Mouse (Mus musculus): ENCODE measurements at regions not wholly inside any gene's neighbourhood (a gene's known extent, or its start where the extent isn't known, plus 50 kb on each side); places are given as distances from the start of the nearest gene placed in this dataset.

DNA sequence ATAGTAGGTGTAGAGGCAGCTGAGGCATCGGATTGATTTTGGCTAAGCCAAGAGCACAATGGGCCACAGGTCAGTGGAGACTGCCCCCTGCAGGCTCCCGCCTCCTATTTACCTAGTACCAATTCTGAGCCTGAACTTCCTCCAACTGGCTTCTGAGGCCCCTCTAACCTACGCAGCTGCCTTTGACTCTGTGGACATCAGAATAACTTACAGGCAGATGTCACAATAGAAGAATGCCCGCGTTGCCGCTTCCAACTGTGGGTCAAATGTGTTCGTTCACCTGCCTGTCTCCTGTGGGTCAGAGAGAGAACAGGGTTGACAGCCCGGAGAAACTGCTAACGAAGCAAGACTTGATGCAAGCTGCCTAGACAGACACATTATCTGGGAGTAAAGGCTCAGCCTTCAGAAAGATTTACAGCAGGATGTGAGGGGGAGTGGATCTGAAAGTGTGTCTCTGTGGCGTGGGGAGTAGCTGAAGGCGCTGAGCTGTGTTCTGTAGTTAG lies 153.2 kb downstream of the Gm10260 start:
- DNase-seq (ENCODE audit: low spot score): peak; percentile 12

GRCm38 (mm10) chr13:97604451-97604850 lies 156.0 kb downstream of the Gm10260 start:
- DNase-seq (ENCODE audit: low spot score): no peak

GRCm38 (mm10) chr13:97601135-97601730 lies 159.2 kb downstream of the Gm10260 start:
- no peak for DNase-seq (ENCODE audit: low spot score)

DNA sequence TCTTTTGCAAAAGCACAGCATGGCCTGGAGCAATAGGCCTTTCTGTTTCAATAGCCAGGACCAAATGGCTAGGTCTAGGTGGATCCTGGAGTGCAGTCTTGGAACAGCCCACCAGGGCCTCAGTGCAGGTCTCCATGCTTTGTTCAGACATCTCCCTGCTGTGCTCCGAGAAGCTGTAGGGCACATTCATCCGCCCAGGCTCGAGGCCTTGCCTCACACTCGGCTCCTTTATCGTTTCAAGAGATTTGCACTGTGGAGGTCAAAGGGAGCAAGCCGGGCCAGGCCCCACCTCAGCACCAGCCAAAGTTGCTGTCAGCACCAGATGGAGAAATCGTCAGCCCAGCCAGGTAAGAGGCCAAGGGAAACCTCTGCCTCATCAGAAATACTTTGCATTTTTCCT lies 160.3 kb downstream of the Gm10260 start:
- DNase-seq (ENCODE audit: low spot score): no peak

DNA sequence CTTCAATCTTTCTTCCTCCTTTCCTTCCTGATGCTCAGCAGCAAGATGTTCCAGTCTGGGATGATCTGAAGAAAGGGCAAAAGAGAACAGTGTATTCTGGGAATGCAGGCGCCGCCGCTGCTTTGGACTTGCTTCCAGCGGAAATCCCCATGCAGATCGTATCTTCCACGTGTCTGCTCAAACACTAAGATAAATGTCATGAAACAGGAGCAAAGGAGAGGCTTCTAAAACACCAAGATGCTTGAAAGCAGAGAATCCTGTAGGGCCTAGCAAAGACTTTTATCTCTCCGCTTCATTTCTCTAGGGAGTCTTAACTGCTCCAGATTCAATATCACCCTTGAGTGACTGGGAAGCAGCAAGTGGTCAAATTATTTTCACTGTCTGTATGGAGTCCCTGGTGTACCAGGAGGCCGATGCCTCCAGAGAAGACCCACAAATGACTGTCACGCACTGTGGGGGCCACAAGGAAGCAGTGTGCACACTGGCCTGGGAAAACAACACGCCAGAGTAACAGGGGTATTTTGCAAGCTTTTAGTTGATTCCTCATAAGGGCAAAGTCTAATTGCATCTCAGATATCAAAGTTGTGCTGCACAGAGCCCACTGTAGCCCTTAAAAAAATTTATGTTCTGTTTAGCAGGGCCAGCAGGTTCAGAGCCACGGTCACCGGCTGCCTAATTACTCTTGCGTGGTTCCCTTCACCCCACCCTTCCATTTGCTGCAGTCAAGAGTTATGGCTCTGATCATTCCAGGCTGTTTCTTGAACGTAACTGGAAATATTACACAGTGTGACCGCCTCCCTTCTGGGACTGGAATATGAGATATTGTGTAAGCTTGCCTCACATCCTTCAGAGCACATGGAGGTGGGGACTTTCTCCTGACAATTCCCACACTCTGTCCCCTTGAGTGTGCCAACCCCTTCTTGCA lies 161.7 kb downstream of the Gm10260 start:
- no peak for DNase-seq (ENCODE audit: low spot score)

- no peak for DNase-seq (ENCODE audit: low spot score)
These were observed 165.6 kb downstream of the Gm10260 start for GRCm38 (mm10) chr13:97594851-97595250.

GRCm38 (mm10) chr13:97589626-97590025 lies 170.8 kb downstream of the Gm10260 start:
- no peak for DNase-seq (ENCODE audit: low spot score)

GRCm38 (mm10) chr13:97588085-97588484 lies 172.3 kb downstream of the Gm10260 start:
- no peak for DNase-seq (ENCODE audit: low spot score)

DNA sequence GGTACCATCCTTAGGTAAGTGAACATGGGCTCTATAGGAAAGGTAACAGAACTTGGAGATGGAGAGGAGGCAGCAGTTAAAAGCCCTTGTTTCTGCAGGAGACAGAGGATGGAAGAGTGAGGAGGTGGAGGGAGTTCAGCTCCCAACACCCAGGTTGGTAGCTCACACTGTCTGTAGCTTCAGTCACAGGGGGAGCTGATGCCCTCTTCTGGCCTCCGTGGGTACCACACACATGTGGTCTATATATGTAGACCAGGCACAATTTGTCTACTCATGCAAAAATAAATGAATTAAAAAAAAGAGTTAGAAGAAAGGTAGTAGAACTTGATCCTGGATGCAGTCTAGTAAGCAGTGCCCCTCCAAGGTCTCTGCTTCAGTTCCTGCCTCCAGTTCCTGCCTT lies 173.3 kb downstream of the Gm10260 start:
- DNase-seq (ENCODE audit: low spot score): peak; percentile 3

GRCm38 (mm10) chr13:97584045-97584444 lies 176.4 kb downstream of the Gm10260 start:
- DNase-seq (ENCODE audit: low spot score): no peak

DNA sequence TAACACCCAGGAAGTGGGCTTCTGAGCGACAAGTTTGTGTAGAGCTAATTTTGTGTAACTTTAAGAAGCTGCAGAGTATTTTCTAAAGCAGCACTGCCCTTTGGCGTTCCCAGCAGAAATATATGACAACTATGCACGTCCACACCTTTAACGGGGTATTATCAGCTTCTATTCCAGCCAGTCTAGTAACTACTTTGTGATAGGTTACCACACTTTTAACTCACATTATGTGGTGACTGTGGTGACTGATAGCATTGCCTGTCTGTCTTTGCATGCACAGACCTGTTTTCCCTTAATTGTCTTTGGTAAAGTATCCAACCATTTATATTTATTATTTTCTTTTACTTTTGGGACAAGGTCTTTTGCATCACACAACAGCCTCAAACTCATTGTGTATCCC lies 179.1 kb downstream of the Gm10260 start:
- DNase-seq (ENCODE audit: low spot score): no peak

DNA sequence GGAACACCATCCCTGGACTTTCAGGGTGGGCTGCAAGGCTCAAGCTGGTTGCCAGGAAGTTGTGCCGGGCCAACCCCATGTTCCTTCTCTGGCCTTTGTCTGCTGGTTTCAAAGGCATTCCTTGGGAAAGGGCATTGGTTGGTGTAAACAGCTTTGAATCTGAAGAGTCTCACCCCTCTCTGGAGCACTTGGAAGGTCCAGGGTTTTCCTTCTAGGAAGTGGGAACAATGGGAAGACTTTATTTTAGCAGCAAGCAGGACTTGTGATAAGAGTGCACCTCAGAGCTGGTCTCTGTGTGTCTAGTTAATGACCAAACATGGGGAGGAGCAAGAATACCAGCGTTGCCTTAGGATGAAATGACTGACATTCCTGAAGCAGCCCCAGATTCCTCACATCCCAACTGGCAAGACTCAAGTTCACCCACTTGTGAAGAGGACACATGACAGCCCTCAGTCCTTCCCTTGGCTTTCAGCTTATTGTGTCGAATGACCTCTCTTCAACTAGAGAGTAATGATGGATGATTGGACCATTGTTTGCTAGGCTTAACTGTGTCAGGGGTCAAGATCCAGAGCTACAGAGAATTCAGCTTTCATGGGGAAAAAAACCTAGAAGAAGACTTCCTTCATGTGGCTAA lies 180.1 kb downstream of the Gm10260 start:
- DNase-seq (ENCODE audit: low spot score): no peak

DNA sequence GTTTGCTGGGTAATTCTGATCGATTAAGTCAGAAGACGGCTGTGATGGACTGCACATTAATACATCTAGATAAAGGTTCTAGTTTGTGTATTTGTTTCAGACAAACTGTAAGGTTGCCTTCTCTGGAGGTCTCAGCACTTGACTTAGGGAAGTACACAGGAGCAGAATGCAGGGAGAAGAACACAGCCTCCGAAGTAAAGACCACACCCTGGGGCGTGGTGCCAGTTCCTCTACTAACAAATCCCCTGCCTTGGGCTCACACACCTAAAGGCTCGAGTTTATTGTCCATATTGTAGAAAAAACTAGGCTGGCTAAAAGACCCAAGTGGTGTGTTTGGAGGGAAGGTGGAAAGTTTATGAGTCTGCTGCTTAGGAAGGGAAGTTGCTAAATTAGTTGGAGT lies 181.8 kb downstream of the Gm10260 start:
- DNase-seq (ENCODE audit: low spot score): no peak

- no peak for DNase-seq (ENCODE audit: low spot score)
These were observed 183.2 kb downstream of the Gm10260 start for GRCm38 (mm10) chr13:97577081-97577785.

DNA sequence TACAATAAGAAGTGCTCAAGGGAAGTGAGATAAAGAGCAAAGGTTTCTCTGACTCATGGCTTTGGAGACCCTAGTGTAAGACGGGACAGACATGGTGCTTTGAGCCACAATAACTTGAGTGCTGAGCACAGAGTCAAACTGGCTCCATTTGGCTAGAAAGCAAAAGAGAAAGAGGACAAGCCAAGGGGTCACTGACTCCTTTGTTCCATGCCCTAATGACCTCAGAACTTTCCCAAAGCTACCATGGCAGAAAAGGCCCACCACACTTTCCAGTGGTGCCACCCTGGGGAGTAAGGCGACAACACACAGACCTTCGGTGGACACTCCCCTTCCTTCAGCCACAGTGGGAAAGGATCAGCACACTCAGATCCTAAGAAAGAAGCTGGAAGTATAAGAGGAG lies 186.8 kb downstream of the Gm10260 start:
- no peak for DNase-seq (ENCODE audit: low spot score)

GRCm38 (mm10) chr13:97572352-97572751 lies 188.1 kb downstream of the Gm10260 start:
- DNase-seq (ENCODE audit: low spot score): no peak

DNA sequence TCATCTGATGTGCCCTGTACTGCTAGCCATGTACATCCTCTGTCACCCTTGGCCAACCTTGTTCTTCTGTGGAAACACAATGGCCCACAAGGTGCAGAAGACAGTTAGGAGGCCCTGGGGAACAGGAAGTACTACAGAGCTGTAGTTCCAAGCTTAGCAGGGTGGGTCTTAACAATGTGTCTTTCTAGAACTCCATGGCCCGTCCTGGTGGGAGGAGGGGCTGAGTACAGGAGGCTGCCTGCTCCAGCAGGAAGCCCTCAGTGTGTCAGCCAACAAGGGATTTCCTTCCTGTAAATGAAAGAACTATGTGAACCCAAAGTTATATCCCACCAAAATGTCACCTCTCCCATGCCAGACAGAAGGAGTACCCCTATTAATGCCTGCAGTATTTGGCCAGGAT lies 190.4 kb downstream of the Gm10260 start:
- no peak for DNase-seq (ENCODE audit: low spot score)

DNA sequence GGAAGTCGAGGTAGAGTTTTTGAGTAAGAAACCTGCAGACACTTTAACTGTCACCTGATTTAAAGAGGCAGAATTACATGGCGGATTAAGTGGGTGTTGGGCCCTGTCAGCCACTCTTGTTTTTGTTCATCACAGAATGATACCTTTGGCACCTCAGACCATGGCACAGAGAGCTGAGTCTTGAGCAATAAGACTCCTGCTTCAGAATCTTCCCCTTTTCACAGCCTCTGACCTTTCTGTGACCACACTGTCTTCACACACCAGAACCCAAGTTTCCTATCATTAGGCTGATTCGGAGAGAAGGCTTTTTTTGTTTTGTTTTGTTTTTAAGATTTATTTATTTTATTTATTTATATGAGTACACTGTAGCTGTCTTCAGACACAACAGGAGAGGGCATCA lies 192.8 kb downstream of the Gm10260 start:
- DNase-seq (ENCODE audit: low spot score): no peak

- DNase-seq (ENCODE audit: low spot score): no peak
These were observed 194.4 kb downstream of the Gm10260 start for GRCm38 (mm10) chr13:97566071-97566470.

DNA sequence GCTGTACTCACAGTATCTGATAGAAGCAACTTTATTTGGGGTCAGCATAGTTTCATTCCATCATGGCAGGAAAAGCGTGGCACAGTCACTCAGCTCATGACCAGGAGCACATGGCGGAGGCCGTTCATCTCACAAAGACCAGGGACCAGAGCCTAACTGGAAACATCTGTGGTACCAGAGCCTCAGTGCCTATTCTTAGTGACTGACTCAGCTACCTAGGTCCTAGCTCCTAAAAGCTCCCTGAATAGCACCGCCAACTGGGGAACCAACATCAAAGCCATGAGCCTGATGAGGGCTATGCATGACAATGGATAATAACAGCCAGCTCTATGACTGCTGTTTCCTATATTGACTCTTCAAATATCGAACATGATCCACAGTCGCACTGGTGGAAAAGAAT lies 198.2 kb downstream of the Gm10260 start:
- no peak for DNase-seq (ENCODE audit: low spot score)

DNA sequence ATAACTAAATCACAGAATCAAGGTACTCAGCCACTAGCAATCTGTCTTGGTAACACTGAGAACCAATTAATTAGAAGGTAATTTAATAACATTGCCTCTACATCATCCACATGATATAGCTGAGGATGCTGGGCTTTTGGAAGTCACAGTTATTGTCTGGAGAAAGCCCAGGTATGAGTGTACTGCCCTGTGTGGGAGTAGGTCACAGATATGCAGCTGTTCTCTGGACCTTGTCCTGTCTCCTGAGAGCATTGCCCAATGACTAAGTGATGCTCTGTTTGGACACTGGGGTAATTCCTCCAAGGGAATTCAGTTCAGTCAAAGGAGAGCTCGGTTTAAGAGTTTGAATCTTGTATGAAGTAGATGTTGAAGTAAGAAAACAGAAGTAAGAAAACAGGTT lies 199.6 kb downstream of the Gm10260 start:
- no peak for DNase-seq (ENCODE audit: low spot score)
